Mouse (Mus musculus) forebrain, embryonic 16.5 days (tissue): ENCODE data around the gene Srebf1. TPM values are rescaled to one million over a fixed set of nuclear protein-coding genes. Genes with fewer than 3 reads are reported as not detected.

ENCODE experiments used
- ATAC-seq: fragments of 200-750 bp; cut with Nextera tagmentation; 2 replicates; pipeline ENCODE4 v1.8.0; 2017; ENCODE audit warnings: mild to moderate bottlenecking, moderate library complexity
- H3K27ac ChIP-seq: fragments of 300-500 bp; sonication (generic); 2 replicates; pipeline ENCODE4 v1.5.1; 2014; ENCODE audit warnings: low read length, control low read depth
- H3K27me3 ChIP-seq: fragments of 300-500 bp; sonication (generic); replicated peaks from 2 replicates; pipeline ENCODE4 v1.6.1; 2014; ENCODE audit warnings: low read length; ENCODE audit not compliant: control insufficient read depth, insufficient read depth
- H3K36me3 ChIP-seq: fragments of 300-500 bp; sonication (generic); 2 replicates; pipeline ENCODE4 v1.6.1; 2014; ENCODE audit not compliant: control insufficient read depth, insufficient read depth
- H3K4me1 ChIP-seq: fragments of 300-500 bp; sonication (generic); replicated peaks from 2 replicates; pipeline ENCODE4 v1.6.1; 2014; ENCODE audit warnings: low read length; ENCODE audit not compliant: control insufficient read depth, insufficient read depth
- H3K4me2 ChIP-seq: fragments of 300-500 bp; sonication (generic); 2 replicates; pipeline ENCODE4 v1.6.1; 2014; ENCODE audit warnings: mild to moderate bottlenecking, low read length, control low read depth
- H3K4me3 ChIP-seq: fragments of 300-500 bp; sonication (generic); replicated peaks from 2 replicates; pipeline ENCODE4 v1.5.1; 2014; ENCODE audit warnings: mild to moderate bottlenecking, low read length, control low read depth
- H3K9ac ChIP-seq: fragments of 300-500 bp; sonication (generic); replicated peaks from 2 replicates; pipeline ENCODE4 v1.6.1; 2014; ENCODE audit warnings: low read depth, low read length, control low read depth
- H3K9me3 ChIP-seq: fragments of 300-500 bp; sonication (generic); 2 replicates; pipeline ENCODE4 v1.6.1; 2016; ENCODE audit warnings: low read length; ENCODE audit not compliant: control insufficient read depth
- WGBS: fragments of 180-500 bp; shearing (Covaris S2); extraction: QIAGEN DNeasy Blood & Tissue Kit; methylation state at CpG from one replicate; pipeline ENCODE4 v1.1.7; 2014; 5-methylcytosine and 5-hydroxymethylcytosine counted together
- polyA plus RNA-seq: library from polyadenylated mRNA; unstranded; fragments of >200 nt; fragmentation: Nextera tagmentation; extraction: Ambion mirVana; gene quantifications from 2 replicates; pipeline ENCODE4 v1.2.1, GENCODE M21; 2015

Srebf1 gene
- polyA plus RNA-seq, 1 experiment from 2014 or later: 41.1 TPM

GRCm38 (mm10) chr11:60255639-60256038 is 33.3 kb upstream of the Srebf1 start:
- no peak overlapping the region for H3K4me2 ChIP-seq
- no peak overlapping the region for H3K4me3 ChIP-seq
- no peak for ATAC-seq
- H3K36me3 ChIP-seq: 0 out of 2 replicates have a peak, but pooled peaks cover 2% of the 10 kb centered on the region
- WGBS: 69% methylated on average over 3 of the region's 3 CpGs
- no peak overlapping the region for H3K9ac ChIP-seq
- H3K27me3 ChIP-seq: no peaks in the 10 kb centered on the region
- no peaks in the 10 kb centered on the region for H3K9me3 ChIP-seq
- peaks cover 33% of the 10 kb centered on the region for H3K4me1 ChIP-seq
- H3K27ac ChIP-seq: peak overlapping the region; percentile 75

GRCm38 (mm10) chr11:60255181-60255580 is 32.8 kb upstream of the Srebf1 start:
- WGBS: 24% methylated on average over 3 of the region's 3 CpGs
- no peak for ATAC-seq
- H3K4me1 ChIP-seq: peaks cover 33% of the 10 kb centered on the region
- no peak overlapping the region for H3K4me2 ChIP-seq
- no peaks in the 10 kb centered on the region for H3K9me3 ChIP-seq
- no peak overlapping the region for H3K4me3 ChIP-seq
- H3K27me3 ChIP-seq: no peaks in the 10 kb centered on the region
- no peak overlapping the region for H3K27ac ChIP-seq
- no peak overlapping the region for H3K9ac ChIP-seq
- 0 out of 2 replicates have a peak, but pooled peaks cover 2% of the 10 kb centered on the region for H3K36me3 ChIP-seq

GRCm38 (mm10) chr11:60254308-60254707 is 31.9 kb upstream of the Srebf1 start:
- H3K36me3 ChIP-seq: 0 out of 2 replicates have a peak, but pooled peaks cover 2% of the 10 kb centered on the region
- 49% methylated on average over 5 of the region's 5 CpGs for WGBS
- peak overlapping the region; percentile 21; the same call in 1 of the 2 replicates for H3K27ac ChIP-seq
- H3K9me3 ChIP-seq: no peaks in the 10 kb centered on the region
- H3K4me3 ChIP-seq: no peak overlapping the region
- no peaks in the 10 kb centered on the region for H3K27me3 ChIP-seq
- H3K9ac ChIP-seq: no peak overlapping the region
- no peak overlapping the region for H3K4me2 ChIP-seq
- no peak for ATAC-seq
- peaks cover 33% of the 10 kb centered on the region for H3K4me1 ChIP-seq

GRCm38 (mm10) chr11:60253546-60253945 is 31.2 kb upstream of the Srebf1 start:
- no peak overlapping the region for H3K4me2 ChIP-seq
- H3K36me3 ChIP-seq: no peaks in the 10 kb centered on the region
- peaks cover 37% of the 10 kb centered on the region for H3K4me1 ChIP-seq
- H3K9me3 ChIP-seq: no peaks in the 10 kb centered on the region
- H3K4me3 ChIP-seq: no peak overlapping the region
- 91% methylated on average over 2 of the region's 2 CpGs for WGBS
- no peak for ATAC-seq
- no peak overlapping the region for H3K27ac ChIP-seq
- H3K9ac ChIP-seq: no peak overlapping the region
- H3K27me3 ChIP-seq: no peaks in the 10 kb centered on the region

GRCm38 (mm10) chr11:60250971-60251643 is 28.7 kb upstream of the Srebf1 start:
- no peaks in the 10 kb centered on the region for H3K27me3 ChIP-seq

GRCm38 (mm10) chr11:60249885-60250284 is 27.5 kb upstream of the Srebf1 start:
- Histone ChIP-seq H3K4me2 (no peak overlapping the region), H3K27me3 (no peaks in the 10 kb centered on the region), H3K4me1 (peaks cover 14% of the 10 kb centered on the region), H3K36me3 (no peaks in the 10 kb centered on the region), H3K9ac (no peak overlapping the region), H3K9me3 (no peaks in the 10 kb centered on the region), H3K4me3 (no peak overlapping the region), H3K27ac (no peak overlapping the region)
- ATAC-seq: no peak
- 86% methylated on average over 2 of the region's 2 CpGs for WGBS

More at GRCm38 (mm10) chr11:60250971-60251643, 28.7 kb upstream of the Srebf1 start:
- Histone ChIP-seq H3K4me3 (no peak overlapping the region), H3K4me2 (no peak overlapping the region), H3K4me1 (peaks cover 27% of the 10 kb centered on the region), H3K9ac (no peak overlapping the region), H3K36me3 (no peaks in the 10 kb centered on the region), H3K9me3 (no peaks in the 10 kb centered on the region), H3K27ac (no peak overlapping the region)
- WGBS: 56% methylated on average over 6 of the region's 6 CpGs
- no peak for ATAC-seq

- no peak overlapping the region for H3K4me2 ChIP-seq
- peak; percentile 66; the same call in 1 of the 2 replicates for ATAC-seq
- H3K4me3 ChIP-seq: no peak overlapping the region
- H3K36me3 ChIP-seq: no peaks in the 10 kb centered on the region
- no peaks in the 10 kb centered on the region for H3K9me3 ChIP-seq
- peak overlapping the region; percentile 77 for H3K27ac ChIP-seq
- H3K27me3 ChIP-seq: no peaks in the 10 kb centered on the region
- WGBS: 38% methylated on average over 13 of the region's 13 CpGs
- peaks cover 8% of the 10 kb centered on the region for H3K4me1 ChIP-seq
- no peak overlapping the region for H3K9ac ChIP-seq
Observed at GRCm38 (mm10) chr11:60248596-60249404, 26.4 kb upstream of the Srebf1 start.

GRCm38 (mm10) chr11:60247753-60248550 is 25.6 kb upstream of the Srebf1 start:
- no peak; the same call in 1 of the 2 replicates for ATAC-seq
- H3K4me3 ChIP-seq: no peak overlapping the region
- H3K36me3 ChIP-seq: no peaks in the 10 kb centered on the region
- no peaks in the 10 kb centered on the region for H3K9me3 ChIP-seq
- H3K9ac ChIP-seq: no peak overlapping the region
- H3K4me2 ChIP-seq: no peak overlapping the region
- WGBS: 51% methylated on average over 5 of the region's 5 CpGs
- peak overlapping the region; percentile 77 for H3K27ac ChIP-seq
- peaks cover 7% of the 10 kb centered on the region for H3K4me1 ChIP-seq
- H3K27me3 ChIP-seq: no peaks in the 10 kb centered on the region

- no peak overlapping the region for H3K9ac ChIP-seq
- H3K4me1 ChIP-seq: peaks cover 5% of the 10 kb centered on the region
- H3K4me3 ChIP-seq: no peak overlapping the region
- no peaks in the 10 kb centered on the region for H3K27me3 ChIP-seq
- H3K36me3 ChIP-seq: no peaks in the 10 kb centered on the region
- no peaks in the 10 kb centered on the region for H3K9me3 ChIP-seq
- no peak overlapping the region for H3K4me2 ChIP-seq
- ATAC-seq: no peak
- H3K27ac ChIP-seq: no peak overlapping the region
Observed at GRCm38 (mm10) chr11:60246077-60246476, 23.7 kb upstream of the Srebf1 start.
